In the genomic region with DNA sequence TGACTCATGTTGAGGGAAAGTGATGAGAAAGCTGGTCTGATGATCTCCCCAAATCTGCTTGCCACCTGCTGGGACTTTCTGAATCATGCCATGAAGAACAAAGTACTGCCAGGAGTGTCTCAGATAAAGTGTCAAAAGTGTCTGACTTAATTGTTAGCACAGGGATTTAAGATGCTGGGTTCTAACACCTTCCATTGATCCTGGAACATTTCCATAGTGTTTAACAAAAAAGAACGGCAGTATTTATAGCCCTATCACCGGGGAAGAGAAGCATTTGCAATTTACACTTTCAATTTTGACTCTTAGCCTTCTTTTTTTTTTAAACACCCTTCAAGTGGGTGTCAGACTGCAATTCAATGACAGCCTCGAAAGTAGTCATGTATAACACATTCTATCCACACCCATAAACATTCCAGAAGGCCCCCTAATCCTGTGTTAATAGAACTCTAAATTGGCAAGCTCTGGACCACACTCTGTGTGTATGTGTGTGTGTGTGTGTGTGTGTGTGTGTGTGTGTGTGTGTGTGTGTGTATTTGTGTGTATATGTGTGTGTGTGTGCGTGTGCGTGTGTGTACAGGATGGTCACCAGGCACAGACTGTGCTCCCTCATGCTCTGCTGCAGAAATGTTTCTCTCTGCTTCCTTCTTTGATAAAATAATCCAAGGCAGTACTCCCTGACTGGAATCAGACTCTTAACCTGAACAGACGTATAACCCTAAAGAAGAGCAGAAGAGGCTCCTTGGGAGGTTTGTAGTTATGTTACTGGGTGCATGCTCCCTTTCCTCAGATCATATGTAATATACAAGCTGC, we compare ENCODE assay signal across 21 mouse cellular contexts.
A peak's percentile ranks its signal among the peaks of the same experiment; 100 is the strongest.
DNase-seq lines count a peak whose midpoint lies in the region; ATAC-seq and TF ChIP-seq lines count a peak whose summit lies in the region.
"Had no signal": no experiment of that assay in that cellular context is flagged by ENCODE, and none has a peak within 500 bp of the region (broad histone marks: within the 10 kb centered on the region; RNA-seq: fewer than 3 reads in every experiment).

No protein-coding gene starts in this region.

- WGBS in heart, postnatal 0 days: 53% methylated on average over 6 of the region's 6 CpGs
- 38% methylated on average over 6 of the region's 6 CpGs for WGBS in forebrain, postnatal 0 days

- TF ChIP-seq POLR2A in brain, embryonic 14.5 days (IDR thresholded peaks at IDR 0.05; ENCODE audit: borderline replicate concordance, extremely low read depth, insufficient read depth, insufficient read length, poor library complexity, severe bottlenecking): no peak

- ATAC-seq in frontal cortex, adult (ENCODE audit: low TSS enrichment): peak; percentile 31
- ATAC-seq in heart, postnatal 0 days (ENCODE audit: insufficient read depth, low read depth): peak; percentile 47; the same call in 1 of the 2 replicates
- peak; percentile 88 for ATAC-seq in forebrain, postnatal 0 days
- no peak for ATAC-seq in activated CD4-positive, CD25-positive, alpha-beta regulatory T cell, adult 4 months
- ATAC-seq: intestine, embryonic 15.5 days had no signal

- no peak for DNase-seq in frontal cortex, postnatal 10 days (ENCODE audit: low spot score in 2 of 2)
- no peak for DNase-seq in heart, postnatal 0 days (ENCODE audit: low spot score)
- no peak for DNase-seq in heart, postnatal 4 days
- peak; percentile 85 for DNase-seq in brain, embryonic 14.5 days (ENCODE audit: low read depth)
- DNase-seq in forebrain, postnatal 0 days: peak; percentile 64
- DNase-seq in gastrocnemius, adult 2 months: no peak
- DNase-seq: adrenal gland, postnatal 10 days; cerebellum, adult 8-10 months; cerebellum, postnatal 14 days; embryo, embryonic 11 days; gastrocnemius, postnatal 25 days; heart, postnatal 14 days; kidney, adult 18-20 months had no signal

- no peak overlapping the region for H3K9ac ChIP-seq in heart, postnatal 0 days (replicated peaks; ENCODE audit: low read depth, low read length)
- H3K9ac ChIP-seq in forebrain, postnatal 0 days: no peak overlapping the region
- H3K9ac ChIP-seq: embryonic facial prominence, embryonic 15.5 days; hindbrain, embryonic 14.5 days; intestine, embryonic 15.5 days had no signal

- H3K4me3 ChIP-seq in heart, postnatal 0 days (ENCODE audit: low read depth, low read length): no peak overlapping the region
- H3K4me3 ChIP-seq in forebrain, postnatal 0 days (ENCODE audit: low read depth, low read length): no peak overlapping the region
- H3K4me3 ChIP-seq in gastrocnemius, adult 2 months: no peak overlapping the region
- H3K4me3 ChIP-seq: embryonic facial prominence, embryonic 15.5 days; erythroblast, embryonic 14.5 days; hindbrain, embryonic 10.5 days; intestine, embryonic 15.5 days had no signal

- H3K27ac ChIP-seq in heart, postnatal 0 days (ENCODE audit: low read depth): no peak overlapping the region
- no peak overlapping the region for H3K27ac ChIP-seq in forebrain, postnatal 0 days (ENCODE audit: low read depth, low read length)
- H3K27ac ChIP-seq in gastrocnemius, adult 2 months: no peak overlapping the region
- H3K27ac ChIP-seq: embryonic facial prominence, embryonic 15.5 days; hindbrain, embryonic 10.5 days; hindbrain, embryonic 14.5 days; intestine, embryonic 15.5 days had no signal

- intact Hi-C loops in gastrocnemius, adult 2 months (cut with DNase I): no loop called here

- TF ChIP-seq EP300 in heart, postnatal 0 days (IDR thresholded peaks at IDR 0.05; ENCODE audit: low read depth): no peak

- no peaks in the 10 kb centered on the region for H3K27me3 ChIP-seq in heart, postnatal 0 days (ENCODE audit: control insufficient read depth, insufficient read depth, low read length)
- no peaks in the 10 kb centered on the region for H3K27me3 ChIP-seq in forebrain, postnatal 0 days (ENCODE audit: insufficient read depth, low read length)
- H3K27me3 ChIP-seq: embryonic facial prominence, embryonic 15.5 days; intestine, embryonic 15.5 days had no signal

- TF ChIP-seq CTCF in heart, postnatal 0 days (IDR thresholded peaks at IDR 0.05; ENCODE audit: low read depth): no peak
- no peak for TF ChIP-seq CTCF in brain, embryonic 14.5 days (IDR thresholded peaks at IDR 0.05; ENCODE audit: borderline replicate concordance, extremely low read depth, insufficient read depth, insufficient read length)
- no peak for TF ChIP-seq CTCF in forebrain, postnatal 0 days (IDR thresholded peaks at IDR 0.05; ENCODE audit: low read depth)
- no peak for TF ChIP-seq CTCF in gastrocnemius, adult 2 months (IDR thresholded peaks at IDR 0.05)

- no peaks in the 10 kb centered on the region for H3K4me1 ChIP-seq in heart, postnatal 0 days (ENCODE audit: control insufficient read depth, insufficient read depth)
- H3K4me1 ChIP-seq in forebrain, postnatal 0 days (ENCODE audit: insufficient read depth): no peaks in the 10 kb centered on the region
- H3K4me1 ChIP-seq: embryonic facial prominence, embryonic 15.5 days; intestine, embryonic 15.5 days had no signal

- H3K36me3 ChIP-seq in heart, postnatal 0 days (replicated peaks; ENCODE audit: control insufficient read depth, insufficient read depth, low read length): no peaks in the 10 kb centered on the region
- H3K36me3 ChIP-seq in forebrain, postnatal 0 days (ENCODE audit: insufficient read depth): no peaks in the 10 kb centered on the region
- H3K36me3 ChIP-seq: embryonic facial prominence, embryonic 15.5 days; G1E; hindbrain, embryonic 10.5 days; intestine, embryonic 15.5 days had no signal

- no peak overlapping the region for H3K4me2 ChIP-seq in heart, postnatal 0 days (ENCODE audit: low read depth, low read length)
- no peak overlapping the region for H3K4me2 ChIP-seq in forebrain, postnatal 0 days (ENCODE audit: low read depth)
- H3K4me2 ChIP-seq: embryonic facial prominence, embryonic 15.5 days; hindbrain, embryonic 14.5 days; intestine, embryonic 15.5 days had no signal

- H3K9me3 ChIP-seq in heart, postnatal 0 days (replicated peaks; ENCODE audit: control insufficient read depth, low read length): no peaks in the 10 kb centered on the region
- H3K9me3 ChIP-seq in forebrain, postnatal 0 days (ENCODE audit: low read length): no peaks in the 10 kb centered on the region
- H3K9me3 ChIP-seq: embryonic facial prominence, embryonic 15.5 days; hindbrain, embryonic 10.5 days; intestine, embryonic 15.5 days had no signal

Comparison
In these comparisons a context has a peak if more than half of its experiments do, and no peak if none do; other contexts are left out.
1. DNase-seq: peak in brain, embryonic 14.5 days (single experiment) and forebrain, postnatal 0 days (single experiment); none in frontal cortex, postnatal 10 days (0 of 2), heart, postnatal 0 days (single experiment), heart, postnatal 4 days (single experiment) and gastrocnemius, adult 2 months (single experiment).